Mouse (Mus musculus) midbrain, embryonic 16.5 days (tissue): ENCODE results near the gene Ttc7b. TPM values are rescaled to one million over a fixed set of nuclear protein-coding genes. Genes with fewer than 3 reads are reported as not detected.

Source experiments
- ATAC-seq: fragments of 200-750 bp; cut with Nextera tagmentation; 2 replicates; pipeline ENCODE4 v1.8.0; 2017; ENCODE audit warnings: moderate TSS enrichment
- H3K27ac ChIP-seq: fragments of 300-500 bp; sonication (generic); 2 replicates; pipeline ENCODE4 v1.5.1; 2014; ENCODE audit warnings: mild to moderate bottlenecking, low read length, mixed read lengths
- H3K27me3 ChIP-seq: fragments of 300-500 bp; sonication (generic); 2 replicates; pipeline ENCODE4 v1.6.1; 2014; ENCODE audit warnings: low read depth, low read length, mixed read lengths; ENCODE audit not compliant: control insufficient read depth, insufficient read depth
- H3K36me3 ChIP-seq: fragments of 300-500 bp; sonication (generic); 2 replicates; pipeline ENCODE4 v1.6.1; 2014; ENCODE audit warnings: mild to moderate bottlenecking, low read length, moderate library complexity, mixed read lengths; ENCODE audit not compliant: control insufficient read depth, insufficient read depth
- H3K4me1 ChIP-seq: fragments of 300-500 bp; sonication (generic); 2 replicates; pipeline ENCODE4 v1.6.1; 2014; ENCODE audit warnings: mild to moderate bottlenecking, low read length, mixed read lengths; ENCODE audit not compliant: control insufficient read depth, insufficient read depth
- H3K4me2 ChIP-seq: fragments of 300-500 bp; sonication (generic); 2 replicates; pipeline ENCODE4 v1.6.1; 2014; ENCODE audit warnings: mild to moderate bottlenecking, low read length, mixed read lengths
- H3K4me3 ChIP-seq: fragments of 300-500 bp; sonication (generic); 2 replicates; pipeline ENCODE4 v1.5.1; 2014; ENCODE audit warnings: low read depth, mild to moderate bottlenecking, low read length, moderate library complexity, mixed read lengths
- H3K9ac ChIP-seq: fragments of 300-500 bp; sonication (generic); 2 replicates; pipeline ENCODE4 v1.6.1; 2014; ENCODE audit warnings: low read depth, low read length, mixed read lengths
- H3K9me3 ChIP-seq: fragments of 300-500 bp; sonication (generic); replicated peaks from 2 replicates; pipeline ENCODE4 v1.6.1; 2014; ENCODE audit warnings: mild to moderate bottlenecking, low read length, mixed read lengths; ENCODE audit not compliant: control insufficient read depth, poor library complexity, severe bottlenecking
- WGBS: fragments of 180-500 bp; shearing (Covaris S2); extraction: QIAGEN DNeasy Blood & Tissue Kit; methylation state at CpG from one replicate; pipeline ENCODE4 v1.1.7; 2014; 5-methylcytosine and 5-hydroxymethylcytosine counted together
- polyA plus RNA-seq: library from polyadenylated mRNA; unstranded; fragments of >200 nt; fragmentation: Nextera tagmentation; extraction: Ambion mirVana; gene quantifications from 2 replicates; pipeline ENCODE4 v1.2.1, GENCODE M21; 2015

The Ttc7b gene
- polyA plus RNA-seq, 1 experiment from 2014 or later: 7.2 TPM

GRCm38 (mm10) chr12:100503659-100504058, 17.0 kb downstream of the Ttc7b start:
- Histone ChIP-seq H3K27ac (no peak overlapping the region), H3K4me1 (no peaks in the 10 kb centered on the region), H3K27me3 (no peaks in the 10 kb centered on the region), H3K4me2 (no peak overlapping the region), H3K36me3 (peaks cover 13% of the 10 kb centered on the region), H3K9ac (no peak overlapping the region), H3K4me3 (no peak overlapping the region), H3K9me3 (no peaks in the 10 kb centered on the region)
- 89% methylated on average over 4 of the region's 4 CpGs for WGBS
- ATAC-seq: no peak

DNA sequence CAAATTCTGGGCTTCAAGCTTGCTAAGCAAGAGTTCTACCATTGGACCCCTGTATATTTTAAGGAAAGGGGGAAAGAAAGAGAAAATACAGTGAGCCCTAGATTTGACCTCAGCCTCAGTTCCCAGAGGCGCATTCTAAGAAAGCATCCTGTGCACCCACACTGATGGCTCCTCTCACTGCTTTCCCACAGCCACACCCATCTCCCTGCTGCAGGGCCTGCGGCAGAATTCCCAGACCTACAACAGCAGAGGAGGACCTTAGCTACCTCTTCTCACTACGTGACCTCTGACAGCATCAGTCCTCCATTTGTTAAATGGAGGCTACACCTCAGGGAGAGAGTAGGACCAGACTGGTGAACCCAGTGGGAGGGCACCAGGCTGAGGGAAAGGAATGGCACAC, 18.1 kb downstream of the Ttc7b start:
- H3K9me3 ChIP-seq: no peaks in the 10 kb centered on the region
- H3K4me3 ChIP-seq: no peak overlapping the region
- ATAC-seq: no peak
- 82% methylated on average over 3 of the region's 3 CpGs for WGBS
- H3K27me3 ChIP-seq: no peaks in the 10 kb centered on the region
- no peak overlapping the region for H3K9ac ChIP-seq
- peaks cover 14% of the 10 kb centered on the region for H3K36me3 ChIP-seq
- no peak overlapping the region for H3K27ac ChIP-seq
- no peaks in the 10 kb centered on the region for H3K4me1 ChIP-seq
- no peak overlapping the region for H3K4me2 ChIP-seq

DNA sequence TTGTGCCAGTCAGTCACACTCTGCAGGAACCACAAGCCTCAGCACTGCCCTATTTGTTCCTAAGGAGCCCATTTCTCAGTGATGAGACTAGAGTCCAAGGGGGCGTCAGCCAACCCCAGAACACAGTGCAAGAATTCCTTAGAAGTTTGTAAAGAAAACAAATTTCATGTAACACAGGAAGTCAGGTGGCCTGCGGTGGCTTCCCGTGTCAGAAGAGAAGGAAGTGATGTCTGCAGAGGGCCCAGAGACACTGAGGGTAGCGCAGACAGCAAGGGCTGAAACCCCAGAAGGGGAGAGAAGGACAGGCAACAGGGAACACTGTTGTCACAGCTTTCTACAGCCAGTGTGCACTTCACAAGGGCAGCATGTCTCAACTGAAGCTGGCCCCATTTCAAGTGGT, 19.4 kb downstream of the Ttc7b start:
- Histone ChIP-seq H3K4me1 (no peaks in the 10 kb centered on the region), H3K27ac (no peak overlapping the region), H3K9ac (no peak overlapping the region)

DNA sequence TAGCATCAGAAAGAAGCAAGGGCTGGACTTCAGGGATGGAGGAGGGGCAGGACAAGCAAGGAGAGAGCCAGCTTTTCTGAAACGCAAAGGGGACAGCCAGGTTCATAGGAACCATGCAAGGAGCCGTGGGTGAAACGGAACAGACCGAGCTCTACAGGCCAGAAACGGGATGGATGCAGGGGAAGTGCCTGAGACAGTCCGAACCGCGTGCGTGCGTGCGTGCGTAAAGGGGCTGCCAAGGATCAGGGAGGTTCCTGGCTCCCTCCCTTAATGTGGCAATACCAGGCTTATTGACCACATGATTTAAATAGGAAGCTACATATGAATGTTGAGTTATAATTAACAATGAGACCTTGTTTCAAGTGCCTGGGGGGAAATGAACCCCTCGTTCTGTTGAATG, 21.2 kb downstream of the Ttc7b start:
- H3K9me3 ChIP-seq: no peaks in the 10 kb centered on the region
- no peak overlapping the region for H3K4me2 ChIP-seq
- peaks cover 19% of the 10 kb centered on the region for H3K36me3 ChIP-seq
- H3K27ac ChIP-seq: no peak overlapping the region
- ATAC-seq: no peak
- H3K4me3 ChIP-seq: no peak overlapping the region
- H3K4me1 ChIP-seq: no peaks in the 10 kb centered on the region
- no peak overlapping the region for H3K9ac ChIP-seq
- 93% methylated on average over 13 of the region's 13 CpGs for WGBS
- no peaks in the 10 kb centered on the region for H3K27me3 ChIP-seq

More for the DNA sequence above, 19.4 kb downstream of the Ttc7b start:
- peaks cover 14% of the 10 kb centered on the region for H3K36me3 ChIP-seq
- no peaks in the 10 kb centered on the region for H3K27me3 ChIP-seq
- H3K9me3 ChIP-seq: no peaks in the 10 kb centered on the region
- no peak for ATAC-seq
- no peak overlapping the region for H3K4me2 ChIP-seq
- no peak overlapping the region for H3K4me3 ChIP-seq
- 86% methylated on average over 4 of the region's 4 CpGs for WGBS

GRCm38 (mm10) chr12:100498006-100498405, 22.6 kb downstream of the Ttc7b start:
- Histone ChIP-seq H3K4me2 (no peak overlapping the region), H3K27ac (no peak overlapping the region), H3K27me3 (no peaks in the 10 kb centered on the region), H3K36me3 (peaks cover 25% of the 10 kb centered on the region), H3K9me3 (no peaks in the 10 kb centered on the region), H3K9ac (no peak overlapping the region), H3K4me3 (no peak overlapping the region), H3K4me1 (no peaks in the 10 kb centered on the region)
- no peak for ATAC-seq
- 89% methylated on average over 5 of the region's 5 CpGs for WGBS

DNA sequence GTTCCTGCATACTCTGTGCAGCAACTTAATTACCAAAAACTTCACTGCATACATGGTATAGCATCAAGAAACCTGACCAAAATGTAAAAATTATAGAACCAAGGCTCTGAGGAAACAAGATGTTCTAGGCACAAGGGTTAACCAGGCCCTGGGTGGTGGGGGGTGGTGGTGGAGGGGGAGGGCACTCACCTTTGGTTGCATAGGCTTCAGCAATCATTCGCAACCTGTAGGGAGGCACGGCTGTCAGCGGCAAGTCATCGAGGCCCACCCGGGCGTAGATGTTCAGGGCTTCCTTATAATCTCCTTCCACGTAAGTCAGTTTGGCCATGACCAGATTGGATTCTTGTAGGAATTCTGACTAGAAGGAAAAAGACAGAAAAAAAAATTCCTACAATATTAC, 25.5 kb downstream of the Ttc7b start:
- WGBS: 97% methylated on average over 7 of the region's 7 CpGs
- H3K36me3 ChIP-seq: peaks cover 28% of the 10 kb centered on the region
- no peaks in the 10 kb centered on the region for H3K27me3 ChIP-seq
- no peak overlapping the region for H3K4me3 ChIP-seq
- no peak for ATAC-seq
- no peak overlapping the region for H3K9ac ChIP-seq
- no peaks in the 10 kb centered on the region for H3K9me3 ChIP-seq
- no peak overlapping the region for H3K27ac ChIP-seq
- no peak overlapping the region for H3K4me2 ChIP-seq
- no peaks in the 10 kb centered on the region for H3K4me1 ChIP-seq

DNA sequence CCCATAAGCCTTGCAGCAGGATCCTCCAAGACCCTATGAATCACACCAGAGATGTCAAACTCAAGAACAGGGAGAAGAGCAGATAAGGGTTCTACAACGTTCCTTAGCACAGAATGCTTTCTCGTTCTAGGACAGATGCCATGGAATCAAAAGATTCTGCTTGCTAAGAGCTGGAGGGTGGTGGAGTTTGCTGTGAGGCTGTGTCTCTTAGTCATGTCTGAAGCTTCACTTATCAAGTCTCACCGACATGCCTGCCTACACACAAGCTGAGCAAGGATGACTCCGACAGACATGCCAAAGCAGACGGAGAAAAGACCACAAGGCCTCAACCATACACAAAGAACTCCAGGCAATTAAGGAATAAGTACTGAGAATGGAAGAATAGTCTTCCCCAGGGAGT, 27.4 kb downstream of the Ttc7b start:
- no peak for ATAC-seq
- H3K9ac ChIP-seq: no peak overlapping the region
- H3K4me1 ChIP-seq: no peaks in the 10 kb centered on the region
- H3K4me3 ChIP-seq: no peak overlapping the region
- WGBS: 86% methylated on average over 5 of the region's 5 CpGs
- H3K27me3 ChIP-seq: no peaks in the 10 kb centered on the region
- H3K9me3 ChIP-seq: no peaks in the 10 kb centered on the region
- H3K36me3 ChIP-seq: peaks cover 16% of the 10 kb centered on the region
- no peak overlapping the region for H3K27ac ChIP-seq
- no peak overlapping the region for H3K4me2 ChIP-seq

GRCm38 (mm10) chr12:100492676-100493075, 27.9 kb downstream of the Ttc7b start:
- no peak overlapping the region for H3K4me3 ChIP-seq
- WGBS: 73% methylated on average over 3 of the region's 3 CpGs
- no peak overlapping the region for H3K4me2 ChIP-seq
- no peaks in the 10 kb centered on the region for H3K9me3 ChIP-seq
- no peak for ATAC-seq
- no peaks in the 10 kb centered on the region for H3K4me1 ChIP-seq
- H3K27ac ChIP-seq: no peak overlapping the region
- peaks cover 16% of the 10 kb centered on the region for H3K36me3 ChIP-seq
- no peak overlapping the region for H3K9ac ChIP-seq
- H3K27me3 ChIP-seq: no peaks in the 10 kb centered on the region

DNA sequence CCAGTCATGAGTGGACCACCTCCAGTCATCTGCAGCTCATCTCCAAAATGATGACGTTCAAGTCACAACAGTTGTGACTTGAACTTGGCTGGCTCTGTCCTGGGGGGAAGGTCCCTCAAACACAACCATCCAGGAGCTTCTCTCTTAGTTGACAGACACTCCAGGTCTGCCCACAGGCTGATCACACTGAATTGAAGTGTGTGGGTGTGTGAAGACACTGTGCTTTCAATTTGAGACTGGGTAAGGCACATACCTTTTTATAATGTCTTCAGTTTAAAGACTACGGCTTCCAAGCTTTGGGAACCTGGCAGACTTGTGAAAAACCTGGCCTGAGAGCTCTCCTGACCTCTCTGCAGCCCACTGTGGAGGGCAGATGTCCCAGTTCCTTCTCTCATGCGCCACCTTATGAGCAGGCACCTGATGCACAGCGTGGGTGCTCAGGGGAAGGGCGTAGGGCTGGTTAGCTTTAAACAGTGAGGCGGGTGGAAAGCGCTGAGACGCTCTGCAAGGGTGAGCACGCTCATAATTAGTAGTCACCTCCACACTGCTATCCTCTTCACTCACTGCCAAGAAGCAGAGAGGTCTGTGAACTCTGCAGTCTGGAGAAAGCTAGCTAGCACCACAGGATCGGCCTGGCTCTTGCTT, 28.5 kb downstream of the Ttc7b start:
- H3K4me3 ChIP-seq: no peak overlapping the region

More for the DNA sequence above, 28.5 kb downstream of the Ttc7b start:
- WGBS: 95% methylated on average over 10 of the region's 10 CpGs
- no peak for ATAC-seq
- Histone ChIP-seq H3K27ac (no peak overlapping the region), H3K4me2 (no peak overlapping the region), H3K9ac (no peak overlapping the region), H3K36me3 (peaks cover 16% of the 10 kb centered on the region), H3K4me1 (no peaks in the 10 kb centered on the region), H3K27me3 (no peaks in the 10 kb centered on the region), H3K9me3 (no peaks in the 10 kb centered on the region)
